ENCODE assay signal across 13 mouse cellular contexts in the genomic region with DNA sequence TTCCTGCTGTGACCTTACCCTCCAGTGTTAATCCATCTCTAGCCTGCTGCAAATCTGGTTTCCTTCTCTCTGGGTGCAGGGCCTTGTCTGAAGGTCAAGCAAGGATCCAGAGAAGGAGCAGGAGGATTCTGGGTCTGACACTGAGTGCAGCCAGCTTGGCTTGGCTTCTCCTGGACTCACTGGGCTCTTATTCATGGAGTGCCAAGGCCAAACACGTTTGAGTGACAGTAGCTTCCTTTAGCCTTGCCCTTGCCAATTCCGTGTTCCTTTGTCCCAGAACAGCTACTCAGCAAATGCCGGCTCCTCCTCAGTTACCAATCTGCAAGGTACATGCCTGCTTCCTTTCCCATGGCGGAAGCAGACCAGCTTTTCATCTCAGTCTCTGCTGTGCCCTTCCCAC. TPM values are rescaled to one million over a fixed set of nuclear protein-coding genes. Genes with fewer than 3 reads are reported as not detected.
DNase-seq lines count a peak whose midpoint lies in the region; ATAC-seq and TF ChIP-seq lines count a peak whose summit lies in the region.
"Had no signal": no experiment of that assay in that cellular context is flagged by ENCODE, and none has a peak within 500 bp of the region (broad histone marks: within the 10 kb centered on the region; RNA-seq: fewer than 3 reads in every experiment).

No protein-coding gene starts in this region.

- H3K9ac ChIP-seq in midbrain, embryonic 15.5 days = no peak overlapping the region

- no peak for ATAC-seq in midbrain, embryonic 15.5 days (replicated peaks)
- no peak for ATAC-seq in CD4-positive, CD25-positive, alpha-beta regulatory T cell, adult 4 months

- no peaks in the 10 kb centered on the region for H3K9me3 ChIP-seq in midbrain, embryonic 10.5 days (replicated peaks)
- no peaks in the 10 kb centered on the region for H3K9me3 ChIP-seq in midbrain, embryonic 15.5 days
- H3K9me3 ChIP-seq: forebrain, embryonic 10.5 days had no signal

- peak overlapping the region; percentile 46; the same call in 1 of the 2 replicates for H3K27ac ChIP-seq in gastrocnemius, adult 2 months
- H3K27ac ChIP-seq in midbrain, embryonic 10.5 days (replicated peaks) = 0 out of 2 replicates have a peak overlapping the region, but pooled peaks have one; percentile 0
- H3K27ac ChIP-seq in midbrain, embryonic 15.5 days = no peak overlapping the region
- H3K27ac ChIP-seq: forebrain, embryonic 10.5 days had no signal

- no peak overlapping the region for H3K4me3 ChIP-seq in gastrocnemius, adult 2 months
- H3K4me3 ChIP-seq in midbrain, embryonic 10.5 days = no peak overlapping the region
- no peak overlapping the region for H3K4me3 ChIP-seq in midbrain, embryonic 15.5 days
- H3K4me3 ChIP-seq: forebrain, embryonic 10.5 days had no signal

- peaks cover 21% of the 10 kb centered on the region for H3K27me3 ChIP-seq in midbrain, embryonic 10.5 days (ENCODE audit: low read depth, poor library complexity, severe bottlenecking)
- no peaks in the 10 kb centered on the region for H3K27me3 ChIP-seq in midbrain, embryonic 15.5 days (replicated peaks)

- TF ChIP-seq CTCF in gastrocnemius, adult 2 months (IDR thresholded peaks at IDR 0.05) = no peak

- peak; percentile 40 for DNase-seq in gastrocnemius, adult 2 months
- DNase-seq in gastrocnemius, postnatal 4 days (ENCODE audit: low spot score in 2 of 2) = no peak
- no peak for DNase-seq in midbrain, embryonic 10.5 days (ENCODE audit: low spot score)
- DNase-seq in adrenal gland, postnatal 36 days = peak; percentile 67
- DNase-seq in lung, postnatal 14 days = peak; percentile 32
- no peak for DNase-seq in urinary bladder, postnatal 25 days (ENCODE audit: low spot score)
- DNase-seq: liver; midbrain, embryonic 14.5 days; thymus, adult 18-20 months had no signal

- 60% methylated on average over 4 of the region's 4 CpGs for WGBS in midbrain, embryonic 10.5 days
- 46% methylated on average over 4 of the region's 4 CpGs for WGBS in midbrain, embryonic 15.5 days

- H3K36me3 ChIP-seq in midbrain, embryonic 10.5 days = no peaks in the 10 kb centered on the region
- H3K36me3 ChIP-seq in midbrain, embryonic 15.5 days (replicated peaks) = no peaks in the 10 kb centered on the region
- H3K36me3 ChIP-seq: forebrain, embryonic 10.5 days had no signal

- H3K4me2 ChIP-seq in midbrain, embryonic 15.5 days = no peak overlapping the region

- H3K4me1 ChIP-seq in midbrain, embryonic 10.5 days = peaks cover 54% of the 10 kb centered on the region
- 0 out of 2 replicates have a peak, but pooled peaks cover 4% of the 10 kb centered on the region for H3K4me1 ChIP-seq in midbrain, embryonic 15.5 days

- intact Hi-C loops in gastrocnemius, adult 2 months (cut with DNase I) = loop anchor here (2.0 kb wide), 1 partner anchor 22 kb away; no protein-coding TSS in a partner anchor

RNA-seq across cellular contexts. Expression of gene Cryaa, which starts 49.6 kb away (rescaled TPM):
- total RNA-seq in gastrocnemius, adult 2 months (2021) = not detected
- total RNA-seq in gastrocnemius, postnatal 4 days (2021) = not detected
- polyA plus RNA-seq in midbrain, embryonic 10.5 days (2016; fragmentation: Nextera tagmentation; extraction: Ambion mirVana) = not detected in 2 replicates
- 0.33 and 0.39 TPM in 2 replicates for polyA plus RNA-seq in midbrain, embryonic 15.5 days (2015; fragmentation: Nextera tagmentation; extraction: Ambion mirVana)
- total RNA-seq in adrenal gland, postnatal 36 days (2021) = not detected
- polyA plus RNA-seq in CD4-positive, CD25-positive, alpha-beta regulatory T cell, adult 4 months (2017; shearing (Covaris generic)) = not detected
- total RNA-seq: hematopoietic stem cell, adult 5-6 weeks had no signal
- polyA plus RNA-seq: forebrain, embryonic 10.5 days; midbrain, embryonic 14.5 days had no signal

Comparison
In these comparisons a context has a peak if more than half of its experiments do, and no peak if none do; other contexts are left out.
1. DNase-seq: peak in gastrocnemius, adult 2 months (single experiment), adrenal gland, postnatal 36 days (2 of 2) and lung, postnatal 14 days (single experiment); none in gastrocnemius, postnatal 4 days (0 of 2), midbrain, embryonic 10.5 days (single experiment) and urinary bladder, postnatal 25 days (single experiment).